Mouse (Mus musculus) myocyte (in vitro differentiated cells): ENCODE measurements around the gene 4930524B15Rik.

Experiments used
- POLR2A ChIP-seq: IDR thresholded peaks from one replicate; pipeline ENCODE4 v1.6.1; 2011; ENCODE audit warnings: low read depth, mild to moderate bottlenecking, control low read depth, moderate library complexity; ENCODE audit not compliant: insufficient read length
- TCF12 ChIP-seq: IDR thresholded peaks from one replicate; pipeline ENCODE4 v1.6.1; 2011; ENCODE audit warnings: mild to moderate bottlenecking, control low read depth; ENCODE audit not compliant: poor library complexity, insufficient read depth, severe bottlenecking
- USF1 ChIP-seq: IDR thresholded peaks from one replicate; pipeline ENCODE4 v1.6.1; 2011; ENCODE audit warnings: low read depth, mild to moderate bottlenecking, control low read depth, moderate library complexity

DNA sequence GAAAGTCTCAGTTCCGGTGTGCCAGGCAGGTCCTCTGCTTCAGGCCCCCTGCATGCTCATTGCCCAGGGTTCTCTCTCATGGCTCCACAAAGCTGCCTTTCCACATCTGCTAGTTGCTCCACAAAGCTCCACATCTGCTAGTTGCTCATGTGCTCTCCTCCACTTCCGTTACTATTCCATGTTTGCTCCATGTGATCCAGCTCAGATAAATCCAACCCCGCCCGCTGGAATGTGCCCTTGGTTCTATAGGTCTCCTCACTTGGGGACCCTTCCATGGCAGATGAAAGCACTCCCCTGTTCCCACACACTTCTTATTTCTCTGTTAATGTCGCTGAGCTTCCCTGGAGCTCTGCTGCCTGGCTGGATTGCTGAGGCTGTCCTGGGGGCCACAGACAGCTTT lies 61.2 kb downstream of the 4930524B15Rik start:
- TF ChIP-seq TCF12 (no peak), USF1 (no peak), POLR2A (no peak)
